Mouse (Mus musculus) cerebellum, postnatal 14 days (tissue): ENCODE data around the gene Zfp451.
"Not testable (repeated sequence)": the region's sequence is repeated elsewhere in the genome, so short reads cannot be mapped to it uniquely, and the experiment has no call there.

Source experiments
- DNase-seq, 2 experiments: peaks; one replicate each; pipeline ENCODE4 v3.0.0; 2021; ENCODE audit warnings: mixed read lengths in 2 of 2

The Zfp451 gene

GRCm38 (mm10) chr1:33757033-33757413, 57.4 kb downstream of the Zfp451 start:
- peak; percentile 34 to 40 for DNase-seq

DNA sequence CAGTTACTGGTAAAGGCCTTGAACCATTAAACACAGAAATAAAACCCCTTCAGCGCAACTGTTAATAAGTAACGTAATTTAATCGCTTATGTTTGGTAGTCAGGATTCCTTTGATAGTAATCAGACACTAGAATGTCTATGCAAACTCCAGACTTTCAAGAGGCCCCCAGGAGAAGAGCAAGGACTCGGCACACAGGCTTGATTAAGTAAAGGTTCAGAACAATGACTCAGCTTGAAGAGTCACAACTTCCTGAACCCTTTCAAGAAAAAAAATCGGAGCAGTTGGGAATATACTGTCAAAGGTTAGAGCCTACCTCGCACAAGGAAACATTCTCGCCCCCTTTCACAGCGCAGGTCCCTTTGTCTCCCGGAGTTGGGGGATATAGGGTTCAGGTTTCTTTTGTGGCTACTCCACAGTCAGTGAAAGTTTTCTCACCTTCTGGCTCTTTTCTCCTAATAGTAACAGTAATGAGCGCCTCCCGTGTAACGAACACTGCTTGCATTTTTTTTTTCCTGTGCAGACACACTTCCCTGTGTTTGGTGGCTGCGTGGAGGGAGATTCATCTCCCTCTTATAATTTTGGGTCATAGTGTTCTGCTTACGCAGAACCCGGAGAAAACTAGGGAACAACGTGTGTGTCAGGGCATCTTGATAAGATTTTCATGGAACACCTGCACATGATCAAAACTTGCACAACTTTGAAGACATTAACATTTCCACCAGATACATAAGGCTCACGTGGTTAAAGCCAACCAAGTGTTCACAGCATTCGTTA, 58.0 kb downstream of the Zfp451 start:
- DNase-seq: no peak

DNA sequence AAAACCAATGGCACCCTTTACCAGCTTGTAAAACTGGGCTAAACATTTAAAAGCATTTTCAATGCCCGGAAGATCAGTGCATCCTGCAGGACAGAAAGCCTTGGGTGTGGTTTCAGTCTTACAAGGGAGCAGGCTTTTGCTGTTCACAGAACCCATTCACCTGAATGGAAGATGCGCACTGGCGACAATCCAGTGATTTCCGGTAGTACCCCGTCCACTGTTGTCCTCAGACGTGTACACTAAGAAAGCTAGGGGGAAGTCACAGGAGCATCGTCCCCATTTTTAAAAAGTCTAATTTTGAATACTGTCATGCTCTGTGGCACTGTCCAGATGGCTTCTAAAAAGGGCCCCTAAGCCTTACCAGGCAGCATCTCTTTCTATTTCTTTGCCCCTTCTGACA, 58.6 kb downstream of the Zfp451 start:
- no peak for DNase-seq

- peak in 1 of 2 experiments; percentile 37 for DNase-seq
Measured at GRCm38 (mm10) chr1:33754965-33755735, 59.2 kb downstream of the Zfp451 start.

DNA sequence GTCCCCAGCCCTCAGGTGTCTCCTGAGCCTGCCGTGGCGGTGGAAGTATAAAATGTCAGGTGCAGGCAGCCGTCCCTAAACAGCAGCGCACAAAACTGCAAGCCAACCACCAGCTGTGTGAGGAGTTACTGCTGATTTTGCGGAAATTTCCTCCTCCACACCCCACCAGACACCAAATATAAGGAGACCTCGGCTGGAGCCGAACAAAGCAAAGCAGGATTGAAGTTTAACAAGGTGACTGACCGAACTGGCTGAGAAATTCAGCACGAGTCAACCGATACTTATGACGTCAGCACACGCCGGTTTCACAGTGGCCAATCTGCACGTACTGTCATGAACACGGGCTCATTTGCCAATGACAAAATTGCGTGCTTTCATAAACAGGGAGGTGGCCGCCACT, 60.3 kb downstream of the Zfp451 start:
- DNase-seq: no peak

GRCm38 (mm10) chr1:33751283-33751682, 63.1 kb downstream of the Zfp451 start:
- DNase-seq: peak; percentile 74 to 80

- not testable (repeated sequence) for DNase-seq
Measured at GRCm38 (mm10) chr1:33749709-33750108, 64.7 kb downstream of the Zfp451 start.

GRCm38 (mm10) chr1:33749109-33749508, 65.3 kb downstream of the Zfp451 start:
- DNase-seq: no peak

GRCm38 (mm10) chr1:33745901-33746300, 68.5 kb downstream of the Zfp451 start:
- no peak for DNase-seq

DNA sequence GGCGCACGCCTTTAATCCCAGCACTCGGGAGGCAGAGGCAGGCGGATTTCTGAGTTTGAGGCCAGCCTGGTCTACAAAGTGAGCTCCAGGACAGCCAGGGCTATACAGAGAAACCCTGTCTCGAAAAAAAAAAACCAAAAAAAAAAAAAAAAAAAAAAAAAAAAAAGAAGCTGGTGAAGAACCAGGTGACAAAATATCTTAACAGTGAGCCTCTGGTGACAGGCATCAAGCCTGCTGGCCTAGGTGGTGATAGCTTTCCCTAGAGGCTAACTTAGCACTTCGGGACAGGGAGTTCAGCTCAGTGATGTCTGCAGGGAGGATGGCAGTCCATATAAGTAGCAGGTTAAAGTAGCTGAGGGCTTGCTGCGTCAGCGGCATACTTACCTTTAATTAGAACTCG, 69.6 kb downstream of the Zfp451 start:
- not testable (repeated sequence) for DNase-seq

- DNase-seq: peak; percentile 59 to 70
Measured at GRCm38 (mm10) chr1:33742903-33743302, 71.5 kb downstream of the Zfp451 start.

GRCm38 (mm10) chr1:33739302-33739701, 75.1 kb downstream of the Zfp451 start:
- peak; percentile 91 to 97 for DNase-seq

- DNase-seq: no peak
Measured at GRCm38 (mm10) chr1:33738681-33739278, 75.6 kb downstream of the Zfp451 start.

DNA sequence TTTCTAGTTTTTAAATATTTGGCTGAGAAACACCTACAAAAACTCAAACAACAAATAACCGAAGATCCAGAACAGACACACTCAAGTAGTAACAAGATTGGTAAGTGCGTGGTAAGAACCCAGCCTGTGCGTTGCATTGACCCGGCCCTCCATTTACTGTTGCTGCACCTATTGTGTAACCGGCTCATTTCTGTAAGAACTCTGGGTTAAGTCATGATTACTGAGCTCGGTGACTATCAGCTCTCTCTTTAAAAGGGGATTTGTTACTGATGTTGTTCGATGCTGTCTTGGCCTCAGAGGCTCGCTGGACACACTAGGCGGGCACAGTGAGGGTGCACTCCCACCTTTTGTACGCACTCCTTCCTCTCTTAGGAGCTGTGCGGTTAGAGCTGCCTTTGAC, 76.1 kb downstream of the Zfp451 start:
- no peak for DNase-seq

DNA sequence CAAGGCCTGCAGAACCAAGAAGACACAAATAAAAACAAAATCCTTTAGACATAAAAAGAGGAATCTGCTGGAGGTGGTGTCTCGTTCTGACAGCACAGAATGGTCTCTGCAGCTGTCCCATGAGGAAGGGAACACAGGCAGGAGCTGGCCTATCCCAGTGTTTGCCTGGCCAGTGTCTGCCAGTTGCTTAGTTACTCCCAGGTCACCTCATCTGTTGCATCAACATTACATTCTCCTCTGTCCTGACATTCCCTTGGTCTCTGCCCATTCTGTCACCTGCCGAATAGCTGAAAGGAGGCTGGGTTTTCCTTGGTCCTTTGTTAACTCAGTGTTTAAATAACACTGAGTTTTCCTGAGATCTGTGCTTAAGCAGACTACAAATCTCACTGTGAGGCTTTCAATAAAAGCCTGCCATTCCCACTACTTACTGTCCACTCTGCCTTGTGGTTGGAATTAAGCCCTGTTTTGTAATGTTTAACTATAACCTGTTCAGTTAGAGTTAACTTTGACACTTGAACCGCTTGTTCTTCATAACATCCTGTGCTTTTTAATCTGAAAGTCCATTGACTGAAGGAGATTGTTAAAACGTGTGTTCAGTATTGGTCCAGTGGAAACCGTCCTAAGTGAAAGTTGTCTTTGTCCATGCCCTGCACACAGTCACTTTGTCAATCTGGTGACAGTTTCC, 80.3 kb downstream of the Zfp451 start:
- DNase-seq: no peak

DNA sequence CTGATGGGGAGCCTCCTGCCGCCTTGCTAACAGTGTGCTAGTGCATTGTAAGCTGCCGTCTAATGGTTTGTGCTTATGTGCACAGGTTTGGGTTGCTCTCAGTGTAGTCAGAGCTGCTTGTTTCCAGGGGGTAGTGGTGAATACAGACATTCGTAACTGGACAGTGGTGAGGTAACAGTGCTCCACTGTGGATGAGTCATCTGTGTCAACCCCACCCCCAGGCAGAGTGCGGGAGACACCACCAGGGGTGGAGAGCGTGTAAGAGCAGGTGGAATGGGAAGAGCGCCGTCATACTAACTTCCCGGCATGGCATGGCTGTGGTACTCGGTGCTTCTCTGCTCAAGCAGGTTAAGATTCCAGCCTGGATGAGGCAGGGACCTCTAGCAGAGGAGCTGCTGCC, 81.4 kb downstream of the Zfp451 start:
- DNase-seq: no peak

GRCm38 (mm10) chr1:33725086-33725485, 89.3 kb downstream of the Zfp451 start:
- DNase-seq: no peak

GRCm38 (mm10) chr1:33724516-33724915, 89.9 kb downstream of the Zfp451 start:
- no peak for DNase-seq

- DNase-seq: no peak
Measured at GRCm38 (mm10) chr1:33721020-33721419, 93.4 kb downstream of the Zfp451 start.

DNA sequence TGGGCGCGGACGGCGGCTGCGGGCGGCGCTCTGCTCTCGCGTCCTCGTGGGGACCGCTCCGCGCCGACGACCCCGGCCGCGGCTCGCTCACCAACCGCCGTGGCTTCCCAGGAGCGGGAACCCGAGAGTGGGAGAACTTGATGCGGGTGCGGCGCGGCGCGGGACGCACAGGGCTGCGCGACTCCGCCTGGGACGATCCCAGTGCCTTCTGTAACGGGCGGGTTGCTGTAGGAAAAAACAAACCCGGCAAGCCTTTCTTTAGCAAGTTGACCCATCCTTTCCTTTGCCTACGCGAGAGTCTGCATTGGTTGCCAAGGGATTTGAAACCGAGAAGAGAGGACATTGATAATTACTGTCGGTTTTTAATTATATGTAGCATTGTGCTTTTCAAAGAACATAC, 94.2 kb downstream of the Zfp451 start:
- DNase-seq: no peak

- peak; percentile 90 to 91 for DNase-seq
Measured at GRCm38 (mm10) chr1:33719733-33720225, 94.6 kb downstream of the Zfp451 start, which contains the start of gene Rab23. Gene Rab23, plus strand, starts transcription at chr1:33719887.

GRCm38 (mm10) chr1:33717636-33718035, 96.8 kb downstream of the Zfp451 start:
- no peak for DNase-seq

DNA sequence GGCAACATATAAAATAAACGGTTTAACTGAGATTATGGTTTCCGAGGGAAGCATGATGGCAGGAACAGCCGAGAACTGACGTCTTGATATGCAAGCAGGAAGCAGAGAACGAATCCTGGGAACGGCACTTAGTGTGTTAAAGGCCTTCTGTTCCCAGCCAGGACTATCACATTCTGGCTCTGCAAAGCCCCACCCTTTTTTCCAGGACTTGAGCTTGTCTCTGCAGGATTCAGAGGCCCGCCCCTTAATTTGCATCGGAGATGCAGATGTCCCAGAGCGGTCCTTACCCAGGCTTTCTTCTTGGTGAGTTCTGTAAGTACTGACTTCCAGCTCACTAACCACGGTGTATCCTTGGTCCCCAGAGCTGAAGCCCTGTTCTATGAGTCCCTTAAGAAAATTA, 99.6 kb downstream of the Zfp451 start:
- DNase-seq: no peak
